Mouse (Mus musculus) right cerebral cortex, adult 18-20 months (tissue): ENCODE measurements at regions not wholly inside any gene's neighbourhood (a gene's known extent, or its start where the extent isn't known, plus 50 kb on each side); places are given as distances from the start of the nearest gene placed in this dataset.
A peak's percentile ranks its signal among the peaks of the same experiment; 100 is the strongest.

Experiments used
- DNase-seq: peaks from one replicate; pipeline ENCODE4 v3.0.0; 2022; ENCODE audit warnings: mixed read lengths

- no peak for DNase-seq
These were observed 119.8 kb upstream of the Pex5l start for GRCm38 (mm10) chr3:33262797-33263196.

- DNase-seq = no peak
These were observed 76.4 kb upstream of the Pex5l start for GRCm38 (mm10) chr3:33219271-33220065.

GRCm38 (mm10) chr3:33218291-33218690 is 75.2 kb upstream of the Pex5l start:
- no peak for DNase-seq

GRCm38 (mm10) chr3:33217360-33218034 is 74.5 kb upstream of the Pex5l start:
- DNase-seq = peak; percentile 7

GRCm38 (mm10) chr3:33211224-33211817 is 68.3 kb upstream of the Pex5l start:
- DNase-seq = no peak
